Mouse (Mus musculus) neural tube, embryonic 14.5 days (tissue): ENCODE results near the gene Wdr83os. TPM values are rescaled to one million over a fixed set of nuclear protein-coding genes. Genes with fewer than 3 reads are reported as not detected.

Source experiments
- ATAC-seq: fragments of 200-750 bp; cut with Nextera tagmentation; 2 replicates; pipeline ENCODE4 v1.8.0; 2017; ENCODE audit warnings: low read depth, mild to moderate bottlenecking, moderate TSS enrichment, moderate library complexity
- H3K27ac ChIP-seq: fragments of 300-500 bp; sonication (generic); 2 replicates; pipeline ENCODE4 v1.5.1; 2014; ENCODE audit warnings: low read depth, mild to moderate bottlenecking, control low read depth, low read length, moderate library complexity, mixed read lengths
- H3K27me3 ChIP-seq: fragments of 300-500 bp; sonication (generic); 2 replicates; pipeline ENCODE4 v1.6.1; 2014; ENCODE audit warnings: low read length; ENCODE audit not compliant: control insufficient read depth, insufficient read depth
- H3K36me3 ChIP-seq: fragments of 300-500 bp; sonication (generic); 2 replicates; pipeline ENCODE4 v1.6.1; 2014; ENCODE audit warnings: low read length, mixed read lengths; ENCODE audit not compliant: control insufficient read depth, insufficient read depth
- H3K4me1 ChIP-seq: fragments of 300-500 bp; sonication (generic); 2 replicates; pipeline ENCODE4 v1.6.1; 2014; ENCODE audit warnings: low read length; ENCODE audit not compliant: control insufficient read depth, insufficient read depth
- H3K4me2 ChIP-seq: fragments of 300-500 bp; sonication (generic); 2 replicates; pipeline ENCODE4 v1.6.1; 2014; ENCODE audit warnings: mild to moderate bottlenecking, low read depth, low read length, control low read depth
- H3K4me3 ChIP-seq: fragments of 300-500 bp; sonication (generic); 2 replicates; pipeline ENCODE4 v1.5.1; 2014; ENCODE audit warnings: low read depth, low read length, control low read depth, mixed read lengths
- H3K9ac ChIP-seq: fragments of 300-500 bp; sonication (generic); replicated peaks from 2 replicates; pipeline ENCODE4 v1.6.1; 2014; ENCODE audit warnings: low read depth, mild to moderate bottlenecking, control low read depth, low read length, mixed read lengths
- H3K9me3 ChIP-seq: fragments of 300-500 bp; sonication (generic); 2 replicates; pipeline ENCODE4 v1.6.1; 2016; ENCODE audit warnings: low read length; ENCODE audit not compliant: control insufficient read depth
- WGBS: fragments of 180-500 bp; shearing (Covaris S2); extraction: QIAGEN DNeasy Blood & Tissue Kit; methylation state at CpG from one replicate; pipeline ENCODE4 v1.1.7; 2014; 5-methylcytosine and 5-hydroxymethylcytosine counted together
- polyA plus RNA-seq: library from polyadenylated mRNA; unstranded; fragments of >200 nt; fragmentation: Nextera tagmentation; extraction: Ambion mirVana; gene quantifications from 2 replicates; pipeline ENCODE4 v1.2.1, GENCODE M21; 2014

The Wdr83os gene
- polyA plus RNA-seq, 1 experiment from 2014 or later = 134 TPM

DNA sequence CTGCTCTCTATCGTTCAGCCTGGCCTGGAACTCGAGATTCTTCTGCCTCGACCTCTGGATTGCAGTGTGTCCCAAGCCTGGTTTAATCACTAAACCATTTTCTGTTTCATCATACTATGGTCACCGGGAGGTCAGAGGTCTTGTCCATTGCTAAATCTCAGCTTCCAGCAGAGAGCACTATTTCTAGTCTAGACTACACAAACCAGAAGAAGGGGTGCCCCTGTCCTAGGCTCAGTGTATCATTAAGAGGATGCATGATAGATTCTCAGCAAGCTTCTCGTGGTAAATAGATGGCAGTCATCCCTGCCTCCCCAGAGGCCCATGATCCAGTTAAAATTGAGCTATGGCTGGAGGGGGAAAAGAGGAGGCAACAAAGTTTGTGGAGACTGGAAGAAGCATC is 9.5 kb upstream of the Wdr83os start:
- Histone ChIP-seq H3K36me3 (peaks cover 36% of the 10 kb centered on the region), H3K27ac (peak overlapping the region; percentile 88), H3K9ac (no peak overlapping the region), H3K9me3 (no peaks in the 10 kb centered on the region), H3K4me2 (peak overlapping the region; percentile 59), H3K4me3 (peak overlapping the region; percentile 94), H3K4me1 (peaks cover 11% of the 10 kb centered on the region; the same call in 1 of the 2 replicates), H3K27me3 (no peaks in the 10 kb centered on the region)
- 80% methylated on average over 5 of the region's 5 CpGs for WGBS
- no peak for ATAC-seq

DNA sequence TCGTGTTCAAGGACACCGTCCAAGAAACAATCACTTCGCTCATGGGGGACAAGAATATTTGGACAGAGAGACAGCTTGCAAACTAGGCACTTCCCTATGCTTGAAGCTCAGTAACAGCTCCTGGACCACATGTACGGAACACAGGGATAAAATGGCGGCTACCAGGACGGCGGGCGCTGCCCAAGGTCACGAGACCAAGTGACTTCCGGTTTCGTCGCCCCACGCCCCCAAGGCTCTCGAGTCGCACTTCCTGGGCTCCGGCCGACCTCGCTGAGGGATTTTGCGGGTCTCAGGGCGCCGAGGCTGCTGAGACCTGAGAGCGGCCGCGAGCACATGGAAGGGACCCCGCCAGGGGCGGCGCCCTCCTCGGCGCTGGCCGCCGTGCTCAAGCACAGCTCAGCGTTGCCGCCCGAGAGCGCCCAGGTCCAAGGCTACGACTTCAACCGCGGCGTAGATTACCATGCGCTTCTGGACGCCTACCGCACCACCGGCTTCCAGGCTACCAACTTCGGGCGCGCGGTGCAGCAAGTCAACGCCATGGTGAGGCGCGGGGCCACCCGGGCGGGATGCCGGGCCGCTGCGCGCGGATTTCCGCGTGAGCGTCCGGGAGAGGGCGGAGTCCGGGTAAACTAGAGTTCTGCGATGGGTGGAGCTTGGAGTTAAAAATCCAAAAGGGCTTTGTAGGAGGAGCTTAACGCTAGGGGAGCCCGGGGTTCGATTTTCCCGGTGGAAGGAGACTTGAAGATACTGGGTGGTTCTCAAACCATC is 8.8 kb upstream of the Wdr83os start, which contains the start of gene Dhps:
Dhps (plus strand) TSS at position 244 of the 768 bp plus-strand sequence.
- Histone ChIP-seq H3K9ac (peak within 1 kb of the TSS; percentile 65), H3K9me3 (no peaks in the 10 kb centered on the region), H3K27me3 (no peaks in the 10 kb centered on the region), H3K4me3 (peak within 1 kb of the TSS; percentile 94), H3K27ac (peak within 1 kb of the TSS; percentile 88), H3K36me3 (peaks cover 32% of the 10 kb centered on the region), H3K4me2 (peak within 1 kb of the TSS; percentile 59), H3K4me1 (peaks cover 11% of the 10 kb centered on the region; the same call in 1 of the 2 replicates)
- ATAC-seq = peak; percentile 91
- under 1% methylated on average over 58 of the region's 68 CpGs for WGBS

DNA sequence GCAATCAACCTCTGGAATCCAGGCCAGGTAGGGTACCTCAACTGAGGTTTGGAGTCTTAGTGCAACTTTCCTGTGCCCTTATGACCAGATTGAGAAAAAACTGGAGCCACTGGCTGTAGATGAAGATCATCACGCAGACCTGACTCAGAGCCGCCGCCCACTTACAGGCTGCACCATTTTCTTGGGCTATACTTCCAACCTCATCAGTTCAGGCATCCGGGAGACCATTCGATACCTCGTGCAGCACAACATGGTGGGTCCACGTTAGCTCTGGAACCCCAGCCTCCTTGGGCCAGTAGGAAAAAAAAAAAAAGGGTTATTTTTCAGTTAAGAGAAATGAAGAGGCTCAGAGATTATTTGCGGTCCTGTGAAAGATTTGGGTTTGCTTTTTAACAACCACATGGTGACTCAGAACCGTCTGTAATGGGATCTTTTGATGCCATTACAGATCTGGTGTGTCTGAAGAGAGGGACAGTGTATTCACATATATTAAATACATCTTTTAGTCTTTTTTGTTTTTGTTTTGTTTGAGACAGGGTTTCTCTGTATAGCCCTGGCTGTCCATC is 8.1 kb upstream of the Wdr83os start:
- peak; percentile 20; the same call in 1 of the 2 replicates for ATAC-seq
- Histone ChIP-seq H3K27ac (peak overlapping the region; percentile 88; the same call in 1 of the 2 replicates), H3K9ac (peak overlapping the region; percentile 65; the same call in 1 of the 2 replicates), H3K4me1 (peaks cover 11% of the 10 kb centered on the region; the same call in 1 of the 2 replicates), H3K9me3 (no peaks in the 10 kb centered on the region), H3K4me2 (peak overlapping the region; percentile 59), H3K27me3 (no peaks in the 10 kb centered on the region), H3K36me3 (peaks cover 25% of the 10 kb centered on the region), H3K4me3 (peak overlapping the region; percentile 94)
- 37% methylated on average over 9 of the region's 9 CpGs for WGBS

DNA sequence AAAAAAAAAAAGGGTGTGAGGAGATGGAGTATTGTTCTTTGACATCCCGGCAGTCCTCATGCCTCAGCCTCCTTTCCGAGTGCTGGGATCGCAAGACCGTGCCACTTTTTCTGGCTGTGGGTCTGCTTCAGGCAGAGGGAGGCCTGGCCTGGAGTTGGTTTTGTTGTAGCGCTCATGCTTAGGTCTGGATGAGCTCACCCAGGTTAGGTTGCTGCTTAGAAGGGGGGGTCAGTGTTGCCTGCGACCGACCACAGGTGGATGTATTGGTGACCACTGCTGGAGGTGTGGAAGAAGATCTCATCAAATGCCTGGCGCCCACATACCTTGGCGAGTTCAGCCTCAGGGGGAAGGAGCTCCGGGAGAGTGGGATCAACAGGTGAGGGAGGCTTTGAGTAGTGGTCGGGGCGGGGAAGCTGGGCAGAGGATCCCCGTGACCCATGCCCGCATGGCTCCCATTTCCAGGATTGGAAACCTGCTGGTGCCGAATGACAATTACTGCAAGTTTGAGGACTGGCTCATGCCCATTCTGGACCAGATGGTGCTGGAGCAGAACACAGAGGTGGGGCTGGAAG is 7.4 kb upstream of the Wdr83os start:
- Histone ChIP-seq H3K36me3 (peaks cover 25% of the 10 kb centered on the region), H3K9me3 (no peaks in the 10 kb centered on the region), H3K4me1 (peaks cover 11% of the 10 kb centered on the region; the same call in 1 of the 2 replicates), H3K9ac (no peak overlapping the region), H3K4me2 (no peak overlapping the region), H3K4me3 (no peak overlapping the region), H3K27me3 (no peaks in the 10 kb centered on the region), H3K27ac (no peak overlapping the region)
- 95% methylated on average over 15 of the region's 15 CpGs for WGBS
- ATAC-seq = no peak

DNA sequence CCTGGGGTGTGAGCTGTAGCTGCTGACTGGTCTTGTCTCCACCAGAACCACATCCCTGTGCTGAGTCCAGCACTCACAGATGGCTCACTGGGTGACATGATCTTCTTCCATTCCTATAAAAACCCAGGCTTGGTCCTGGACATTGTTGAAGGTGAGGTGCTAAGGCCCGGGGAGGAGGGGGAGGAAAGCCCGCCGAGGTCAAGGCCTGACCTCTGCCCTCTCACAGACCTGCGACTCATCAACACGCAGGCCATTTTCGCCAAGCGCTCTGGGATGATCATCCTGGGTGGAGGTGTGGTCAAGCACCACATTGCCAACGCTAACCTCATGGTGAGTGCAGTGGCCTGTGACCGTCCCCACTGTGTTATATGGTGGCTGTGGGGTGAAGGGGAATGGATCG is 6.4 kb upstream of the Wdr83os start:
- H3K27me3 ChIP-seq = no peaks in the 10 kb centered on the region
- no peak overlapping the region for H3K4me2 ChIP-seq
- no peaks in the 10 kb centered on the region for H3K9me3 ChIP-seq
- peaks cover 11% of the 10 kb centered on the region; the same call in 1 of the 2 replicates for H3K4me1 ChIP-seq
- H3K4me3 ChIP-seq = no peak overlapping the region
- no peak overlapping the region for H3K27ac ChIP-seq
- WGBS = 86% methylated on average over 10 of the region's 10 CpGs
- H3K36me3 ChIP-seq = peaks cover 28% of the 10 kb centered on the region
- ATAC-seq = no peak
- no peak overlapping the region for H3K9ac ChIP-seq

DNA sequence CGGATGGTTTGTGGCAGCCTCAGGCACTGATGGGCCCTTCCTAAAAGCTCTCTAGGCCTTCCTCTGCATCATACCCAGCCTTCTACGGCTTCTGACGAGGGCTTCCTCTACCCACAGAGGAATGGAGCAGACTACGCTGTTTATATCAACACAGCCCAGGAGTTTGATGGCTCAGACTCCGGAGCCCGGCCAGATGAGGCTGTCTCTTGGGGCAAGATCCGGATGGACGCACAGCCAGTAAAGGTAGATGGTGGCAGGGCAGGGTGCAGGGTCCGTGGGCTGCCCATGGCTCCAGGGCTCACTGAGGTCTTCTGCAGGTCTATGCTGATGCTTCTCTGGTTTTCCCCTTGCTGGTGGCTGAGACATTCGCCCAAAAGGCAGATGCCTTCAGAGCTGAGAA is 5.9 kb upstream of the Wdr83os start:
- Histone ChIP-seq H3K4me2 (no peak overlapping the region), H3K4me1 (peaks cover 13% of the 10 kb centered on the region; the same call in 1 of the 2 replicates), H3K36me3 (peaks cover 28% of the 10 kb centered on the region), H3K27ac (no peak overlapping the region), H3K27me3 (no peaks in the 10 kb centered on the region), H3K9me3 (no peaks in the 10 kb centered on the region), H3K4me3 (no peak overlapping the region), H3K9ac (no peak overlapping the region)
- ATAC-seq = no peak
- WGBS = 94% methylated on average over 10 of the region's 10 CpGs

DNA sequence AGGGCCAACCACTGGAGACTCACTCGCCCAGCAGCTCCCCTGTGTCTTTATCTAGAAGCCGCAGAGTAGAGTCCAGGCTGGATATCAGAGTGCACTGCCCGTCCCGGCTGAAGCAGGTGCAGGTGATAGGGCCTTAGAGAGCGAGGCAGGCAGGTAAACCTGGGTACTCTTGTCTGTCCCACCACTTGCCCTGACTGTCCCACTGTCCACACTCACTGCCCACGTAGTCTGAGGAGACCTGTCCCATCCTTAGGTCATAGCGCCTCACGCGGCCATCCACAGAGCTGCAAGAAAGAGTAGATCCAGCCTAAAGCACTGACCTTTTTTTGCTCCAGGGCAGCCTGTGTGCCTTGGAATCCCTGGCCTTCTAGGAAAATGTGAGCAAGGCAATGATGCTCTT is 4.5 kb upstream of the Wdr83os start:
- Histone ChIP-seq H3K9me3 (no peaks in the 10 kb centered on the region), H3K4me1 (peaks cover 14% of the 10 kb centered on the region; the same call in 1 of the 2 replicates), H3K9ac (no peak overlapping the region), H3K27me3 (no peaks in the 10 kb centered on the region), H3K4me3 (no peak overlapping the region), H3K4me2 (no peak overlapping the region), H3K36me3 (peaks cover 28% of the 10 kb centered on the region), H3K27ac (no peak overlapping the region)
- 80% methylated on average over 9 of the region's 9 CpGs for WGBS
- no peak for ATAC-seq

DNA sequence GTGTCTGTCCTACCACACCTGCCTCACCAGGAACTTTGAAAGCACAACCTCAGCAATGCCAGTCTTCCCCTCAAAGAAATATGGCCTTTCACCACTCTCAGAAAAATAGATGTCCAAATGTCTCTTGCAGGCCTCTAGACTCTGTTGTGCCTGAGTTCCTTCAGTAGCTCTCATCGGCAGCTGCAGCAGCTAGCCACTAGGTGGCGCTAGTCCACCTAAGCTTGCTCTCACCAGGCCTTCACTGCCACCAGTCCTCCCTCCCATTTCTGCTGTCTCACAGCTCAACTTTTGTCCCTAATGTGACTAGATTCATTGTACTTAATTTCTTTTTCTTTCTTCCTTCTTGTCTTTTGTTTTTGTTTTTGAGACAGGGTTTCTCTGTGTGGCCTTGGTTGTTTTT is 3.5 kb upstream of the Wdr83os start:
- no peaks in the 10 kb centered on the region for H3K27me3 ChIP-seq
- 0% methylated on average over 2 of the region's 2 CpGs for WGBS
- H3K27ac ChIP-seq = no peak overlapping the region
- peak; percentile 45; the same call in 1 of the 2 replicates for ATAC-seq
- no peak overlapping the region for H3K4me2 ChIP-seq
- H3K9me3 ChIP-seq = no peaks in the 10 kb centered on the region
- no peak overlapping the region for H3K9ac ChIP-seq
- H3K4me3 ChIP-seq = no peak overlapping the region
- H3K4me1 ChIP-seq = peaks cover 18% of the 10 kb centered on the region; the same call in 1 of the 2 replicates
- peaks cover 28% of the 10 kb centered on the region for H3K36me3 ChIP-seq

DNA sequence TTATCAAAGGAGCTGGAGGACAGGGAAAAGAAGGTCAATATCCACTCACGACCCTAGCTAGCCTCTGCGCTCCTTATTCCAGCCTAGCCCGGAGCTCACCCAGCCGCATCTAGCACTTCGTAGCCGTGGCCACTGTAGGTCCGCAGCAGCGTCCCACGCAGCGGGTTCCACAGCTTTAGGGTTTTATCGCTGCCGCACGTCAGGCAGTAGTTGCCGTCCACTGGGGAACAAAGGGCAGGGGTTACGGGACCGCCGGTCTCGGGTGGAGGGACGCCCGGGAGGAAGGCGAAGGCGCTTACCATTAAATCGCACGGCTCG is 367 bp upstream of the Wdr83os start:
- Histone ChIP-seq H3K9ac (peak overlapping the region; percentile 76), H3K4me1 (peaks cover 13% of the 10 kb centered on the region; the same call in 1 of the 2 replicates), H3K4me3 (peak overlapping the region; percentile 82), H3K27me3 (no peaks in the 10 kb centered on the region), H3K36me3 (peaks cover 16% of the 10 kb centered on the region), H3K9me3 (no peaks in the 10 kb centered on the region), H3K27ac (0 out of 2 replicates have a peak overlapping the region, but pooled peaks have one; percentile 28), H3K4me2 (peak overlapping the region; percentile 92)
- ATAC-seq = no peak
- WGBS = under 1% methylated on average over 25 of the region's 25 CpGs
